Mouse (Mus musculus): ENCODE data around the gene Brpf1. TPM values are rescaled to one million over a fixed set of nuclear protein-coding genes. Genes with fewer than 3 reads are reported as not detected.

Gene Brpf1
- polyA plus RNA-seq, 1 experiment from 2014 or later = 22.8 TPM

DNA sequence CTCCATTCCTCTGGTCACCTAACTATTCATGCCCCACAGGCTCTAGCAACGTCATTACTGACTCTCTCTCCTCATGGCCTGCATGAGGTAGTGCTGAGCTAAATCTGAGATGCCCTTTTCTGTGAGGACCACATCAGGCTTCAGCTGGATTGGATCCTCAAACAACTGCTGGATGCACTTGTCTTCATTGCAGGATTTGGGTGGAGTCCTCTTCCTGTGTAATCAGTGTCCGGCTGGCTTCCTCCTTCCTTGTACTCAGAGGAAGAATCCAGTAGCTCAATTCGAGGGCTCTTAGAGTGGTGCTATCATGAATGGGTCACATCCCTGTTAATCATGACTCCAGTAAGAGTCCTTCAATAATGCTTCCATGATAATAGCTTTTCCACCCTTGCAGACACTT, 46.8 kb downstream of the Brpf1 start:
- Histone ChIP-seq H3K9ac (replicated peaks; ENCODE audit: low read length) (no peak overlapping the region), H3K27me3 (ENCODE audit: control insufficient read depth, insufficient read depth, low read length) (no peaks in the 10 kb centered on the region), H3K4me1 (ENCODE audit: control insufficient read depth, insufficient read depth, low read length) (no peaks in the 10 kb centered on the region), H3K4me2 (ENCODE audit: low read length) (no peak overlapping the region), H3K27ac (replicated peaks; ENCODE audit: low read depth, low read length) (no peak overlapping the region), H3K9me3 (ENCODE audit: control insufficient read depth, low read length) (no peaks in the 10 kb centered on the region), H3K36me3 (ENCODE audit: control insufficient read depth, insufficient read depth, low read length) (no peaks in the 10 kb centered on the region), H3K4me3 (replicated peaks; ENCODE audit: low read depth, low read length) (no peak overlapping the region)
- DNase-seq (no peak), ATAC-seq (ENCODE audit: low FRiP score, low TSS enrichment) (no peak)
- 77% methylated on average over 3 of the region's 3 CpGs for WGBS

DNA sequence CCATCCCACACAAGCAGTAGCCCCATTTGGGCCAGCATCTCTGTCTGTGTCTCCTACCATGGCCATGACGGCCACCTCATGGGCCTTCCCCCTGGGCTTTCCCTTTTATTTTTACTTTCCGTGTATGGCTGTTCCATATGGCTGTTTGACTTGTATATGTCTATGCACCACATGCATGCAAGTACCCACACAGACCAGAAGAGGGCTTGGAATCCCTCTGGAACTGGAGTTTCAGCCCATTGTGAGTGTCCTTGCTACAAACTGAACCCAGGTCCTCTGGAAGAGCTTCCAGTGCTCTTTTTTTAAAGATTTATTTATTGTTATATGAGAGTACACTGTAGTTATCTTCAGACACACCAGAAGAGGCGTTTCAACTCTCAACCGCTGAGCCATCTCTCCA, 54.5 kb downstream of the Brpf1 start:
- Histone ChIP-seq H3K4me2 (ENCODE audit: low read length) (no peak overlapping the region), H3K27ac (replicated peaks; ENCODE audit: low read depth, low read length) (no peak overlapping the region), H3K27me3 (ENCODE audit: control insufficient read depth, insufficient read depth, low read length) (no peaks in the 10 kb centered on the region), H3K4me3 (replicated peaks; ENCODE audit: low read depth, low read length) (no peak overlapping the region), H3K9me3 (ENCODE audit: control insufficient read depth, low read length) (no peaks in the 10 kb centered on the region), H3K4me1 (ENCODE audit: control insufficient read depth, insufficient read depth, low read length) (no peaks in the 10 kb centered on the region), H3K36me3 (ENCODE audit: control insufficient read depth, insufficient read depth, low read length) (peaks cover 3% of the 10 kb centered on the region; the same call in 1 of the 2 replicates), H3K9ac (replicated peaks; ENCODE audit: low read length) (no peak overlapping the region)
- no peak for DNase-seq
- 78% methylated on average over 4 of the region's 4 CpGs for WGBS
- no peak for ATAC-seq (ENCODE audit: low FRiP score, low TSS enrichment)

DNA sequence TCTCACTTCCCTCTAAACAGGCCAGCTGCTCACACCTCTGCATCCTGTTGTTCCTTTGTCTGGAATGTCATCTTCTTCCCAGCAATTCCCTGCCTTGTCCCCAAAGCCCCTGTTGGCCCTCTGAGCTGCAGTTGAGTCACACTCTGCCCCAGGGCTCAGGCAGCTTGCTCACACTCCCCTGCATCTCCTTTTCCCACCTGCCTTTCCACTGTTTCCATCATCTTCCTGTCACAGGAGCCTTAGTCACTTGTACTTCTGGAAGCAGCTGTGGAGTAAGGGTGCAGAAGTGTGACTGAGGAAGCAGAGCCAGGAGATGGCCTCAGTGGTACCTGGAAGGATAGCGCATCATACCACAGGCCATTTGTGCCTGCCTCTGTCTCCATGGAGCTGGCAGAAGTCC, 55.3 kb downstream of the Brpf1 start:
- no peak overlapping the region for H3K27ac ChIP-seq (replicated peaks; ENCODE audit: low read depth, low read length)
- no peaks in the 10 kb centered on the region for H3K27me3 ChIP-seq (ENCODE audit: control insufficient read depth, insufficient read depth, low read length)
- ATAC-seq (ENCODE audit: low FRiP score, low TSS enrichment) = no peak
- no peak overlapping the region for H3K4me3 ChIP-seq (replicated peaks; ENCODE audit: low read depth, low read length)
- WGBS = 96% methylated on average over 1 of the region's 1 CpGs
- H3K36me3 ChIP-seq (ENCODE audit: control insufficient read depth, insufficient read depth, low read length) = peaks cover 9% of the 10 kb centered on the region; the same call in 1 of the 2 replicates
- H3K9ac ChIP-seq (replicated peaks; ENCODE audit: low read length) = no peak overlapping the region
- DNase-seq = no peak
- no peaks in the 10 kb centered on the region for H3K9me3 ChIP-seq (ENCODE audit: control insufficient read depth, low read length)
- H3K4me2 ChIP-seq (ENCODE audit: low read length) = no peak overlapping the region
- H3K4me1 ChIP-seq (ENCODE audit: control insufficient read depth, insufficient read depth, low read length) = no peaks in the 10 kb centered on the region

DNA sequence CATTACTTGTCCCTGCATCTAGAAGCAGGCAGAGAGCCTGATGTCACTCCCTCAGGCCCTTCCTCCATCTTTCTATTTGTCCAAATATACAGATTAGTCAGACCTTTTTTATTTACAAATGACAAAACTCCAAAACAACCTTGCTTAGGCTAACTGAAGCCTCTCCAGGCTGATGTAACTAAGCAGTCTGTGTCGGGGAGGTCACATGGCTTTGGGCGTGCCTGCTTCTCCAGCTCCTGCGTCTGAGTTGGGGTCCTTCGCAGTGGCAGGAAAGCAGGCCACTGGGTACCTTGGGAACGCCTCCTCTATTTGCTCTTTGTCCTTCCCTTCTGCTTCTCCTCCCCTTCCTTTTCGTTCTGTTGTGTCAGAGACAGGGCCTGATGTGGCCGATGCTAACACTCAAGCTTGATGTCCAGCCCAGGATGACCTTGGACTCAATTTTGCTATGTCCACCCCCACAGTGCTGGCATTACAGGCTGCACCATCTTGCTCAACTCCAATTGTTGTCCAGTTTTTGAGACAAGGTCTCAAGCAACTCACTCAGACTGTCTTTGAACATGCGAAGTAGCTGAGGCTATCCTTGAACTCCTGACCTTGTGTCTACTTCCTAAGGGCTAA, 57.7 kb downstream of the Brpf1 start:
- 65% methylated on average over 8 of the region's 8 CpGs for WGBS
- ATAC-seq (ENCODE audit: low FRiP score, low TSS enrichment) = no peak

DNA sequence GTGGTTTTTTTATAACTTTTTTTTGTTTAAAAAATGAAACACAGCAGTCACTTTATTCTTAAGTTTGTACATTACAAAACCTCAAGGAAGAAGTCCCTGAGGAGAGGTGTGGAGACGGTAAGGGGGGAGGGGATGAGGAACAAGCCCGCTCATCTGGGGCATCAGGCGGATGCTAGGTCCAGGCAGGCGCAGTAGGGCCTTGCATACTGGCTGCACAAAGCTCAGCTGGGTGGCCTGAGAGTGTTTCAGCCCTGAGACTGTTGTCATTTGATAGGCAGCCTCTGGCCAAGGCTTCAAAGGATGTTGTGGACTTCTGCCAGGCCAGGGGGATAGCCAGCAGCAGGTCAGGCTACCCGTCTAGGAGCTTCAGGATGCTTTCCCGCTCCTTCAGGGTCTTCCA, 59.7 kb downstream of the Brpf1 start:
- no peak overlapping the region for H3K27ac ChIP-seq (replicated peaks; ENCODE audit: low read depth, low read length)
- H3K9me3 ChIP-seq (ENCODE audit: control insufficient read depth, low read length) = no peaks in the 10 kb centered on the region
- peaks cover 48% of the 10 kb centered on the region for H3K36me3 ChIP-seq (ENCODE audit: control insufficient read depth, insufficient read depth, low read length)
- no peaks in the 10 kb centered on the region for H3K27me3 ChIP-seq (ENCODE audit: control insufficient read depth, insufficient read depth, low read length)
- H3K9ac ChIP-seq (replicated peaks; ENCODE audit: low read length) = no peak overlapping the region
- H3K4me3 ChIP-seq (replicated peaks; ENCODE audit: low read depth, low read length) = no peak overlapping the region
- 90% methylated on average over 6 of the region's 6 CpGs for WGBS
- H3K4me2 ChIP-seq (ENCODE audit: low read length) = no peak overlapping the region
- ATAC-seq (ENCODE audit: low FRiP score, low TSS enrichment) (no peak), DNase-seq (no peak)
- H3K4me1 ChIP-seq (ENCODE audit: control insufficient read depth, insufficient read depth, low read length) = no peaks in the 10 kb centered on the region

More for the DNA sequence above, 57.7 kb downstream of the Brpf1 start:
- no peak overlapping the region for H3K27ac ChIP-seq (replicated peaks; ENCODE audit: low read depth, low read length)
- H3K4me1 ChIP-seq (ENCODE audit: control insufficient read depth, insufficient read depth, low read length) = no peaks in the 10 kb centered on the region
- H3K9me3 ChIP-seq (ENCODE audit: control insufficient read depth, low read length) = no peaks in the 10 kb centered on the region
- H3K9ac ChIP-seq (replicated peaks; ENCODE audit: low read length) = no peak overlapping the region
- no peak overlapping the region for H3K4me3 ChIP-seq (replicated peaks; ENCODE audit: low read depth, low read length)
- no peak for DNase-seq
- H3K4me2 ChIP-seq (ENCODE audit: low read length) = no peak overlapping the region
- H3K36me3 ChIP-seq (ENCODE audit: control insufficient read depth, insufficient read depth, low read length) = peaks cover 28% of the 10 kb centered on the region
- H3K27me3 ChIP-seq (ENCODE audit: control insufficient read depth, insufficient read depth, low read length) = no peaks in the 10 kb centered on the region

DNA sequence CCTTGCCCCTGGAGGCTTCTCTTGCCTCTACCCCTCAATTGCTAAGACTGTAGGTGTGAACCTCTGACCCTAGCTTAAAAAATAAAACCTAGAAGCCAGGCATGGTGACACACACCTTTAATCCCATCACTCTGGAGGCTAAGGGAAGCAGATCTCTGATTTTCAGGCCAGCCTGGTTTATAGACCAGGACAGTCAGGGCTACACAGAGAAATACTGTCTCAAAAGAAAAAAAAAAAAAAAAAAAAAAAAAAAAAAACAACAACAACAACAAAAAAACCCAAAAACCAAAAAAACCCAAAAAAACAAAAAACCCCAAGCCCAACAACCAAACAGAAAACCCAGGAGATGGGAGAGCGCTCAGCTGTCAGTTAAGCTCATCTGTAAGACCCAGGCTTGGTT, 60.6 kb downstream of the Brpf1 start:
- no peak overlapping the region for H3K4me3 ChIP-seq (replicated peaks; ENCODE audit: low read depth, low read length)
- H3K9ac ChIP-seq (replicated peaks; ENCODE audit: low read length) = no peak overlapping the region
- WGBS = 92% methylated on average over 1 of the region's 1 CpGs
- H3K36me3 ChIP-seq (ENCODE audit: control insufficient read depth, insufficient read depth, low read length) = peaks cover 56% of the 10 kb centered on the region
- ATAC-seq (ENCODE audit: low FRiP score, low TSS enrichment) = no peak
- no peaks in the 10 kb centered on the region for H3K27me3 ChIP-seq (ENCODE audit: control insufficient read depth, insufficient read depth, low read length)
- H3K9me3 ChIP-seq (ENCODE audit: control insufficient read depth, low read length) = no peaks in the 10 kb centered on the region
- no peaks in the 10 kb centered on the region for H3K4me1 ChIP-seq (ENCODE audit: control insufficient read depth, insufficient read depth, low read length)
- no peak overlapping the region for H3K4me2 ChIP-seq (ENCODE audit: low read length)
- no peak overlapping the region for H3K27ac ChIP-seq (replicated peaks; ENCODE audit: low read depth, low read length)
- DNase-seq = no peak

DNA sequence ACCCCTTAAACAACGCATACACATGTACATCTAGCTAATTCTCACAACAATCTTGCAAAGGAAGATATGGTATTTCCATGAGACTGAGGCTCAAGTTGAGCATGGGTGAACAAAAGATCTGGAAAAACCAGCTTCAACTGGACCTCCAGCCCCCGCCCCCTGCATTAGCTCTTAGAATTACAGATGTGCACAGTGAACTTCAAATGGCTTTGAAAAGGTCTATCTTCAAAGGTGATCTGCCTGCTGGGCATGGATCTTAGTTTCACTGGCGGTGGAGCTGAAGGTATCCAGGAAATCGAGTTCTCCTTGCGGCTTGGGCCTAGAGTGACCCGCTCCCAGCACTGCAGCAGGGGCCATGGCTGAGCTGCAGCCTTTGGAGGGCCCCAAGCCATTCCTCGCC, 61.2 kb downstream of the Brpf1 start:
- H3K36me3 ChIP-seq (ENCODE audit: control insufficient read depth, insufficient read depth, low read length) = peaks cover 62% of the 10 kb centered on the region
- WGBS = 89% methylated on average over 7 of the region's 7 CpGs

DNA sequence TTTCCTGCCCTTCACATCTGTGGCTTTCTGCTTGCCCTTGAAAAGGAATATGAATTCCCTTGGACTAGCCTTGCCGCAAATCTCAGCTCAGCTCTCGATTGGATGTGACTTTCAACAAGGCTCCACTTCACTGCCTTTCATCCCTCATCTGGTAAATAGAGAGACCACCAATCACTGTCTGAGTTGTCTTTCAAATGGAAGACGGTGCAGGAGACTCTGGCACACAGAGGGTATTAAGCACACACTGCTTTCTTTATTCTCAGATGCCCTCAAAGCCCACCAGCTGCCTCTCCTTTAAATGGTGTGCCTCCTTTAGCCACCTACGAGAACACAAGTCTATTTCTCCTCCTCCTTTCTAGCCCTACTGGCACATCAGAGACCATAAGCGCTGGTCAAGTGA, 61.6 kb downstream of the Brpf1 start:
- no peak for DNase-seq
- 77% methylated on average over 5 of the region's 5 CpGs for WGBS
- no peaks in the 10 kb centered on the region for H3K27me3 ChIP-seq (ENCODE audit: control insufficient read depth, insufficient read depth, low read length)
- ATAC-seq (ENCODE audit: low FRiP score, low TSS enrichment) = no peak
- H3K36me3 ChIP-seq (ENCODE audit: control insufficient read depth, insufficient read depth, low read length) = peaks cover 66% of the 10 kb centered on the region
- H3K4me3 ChIP-seq (replicated peaks; ENCODE audit: low read depth, low read length) = no peak overlapping the region
- H3K9me3 ChIP-seq (ENCODE audit: control insufficient read depth, low read length) = no peaks in the 10 kb centered on the region
- no peak overlapping the region for H3K9ac ChIP-seq (replicated peaks; ENCODE audit: low read length)
- no peak overlapping the region for H3K4me2 ChIP-seq (ENCODE audit: low read length)
- H3K4me1 ChIP-seq (ENCODE audit: control insufficient read depth, insufficient read depth, low read length) = no peaks in the 10 kb centered on the region
- no peak overlapping the region for H3K27ac ChIP-seq (replicated peaks; ENCODE audit: low read depth, low read length)

More for the DNA sequence above, 61.2 kb downstream of the Brpf1 start:
- ATAC-seq (ENCODE audit: low FRiP score, low TSS enrichment) (no peak), DNase-seq (no peak)
- Histone ChIP-seq H3K4me2 (ENCODE audit: low read length) (no peak overlapping the region), H3K9ac (replicated peaks; ENCODE audit: low read length) (no peak overlapping the region), H3K27me3 (ENCODE audit: control insufficient read depth, insufficient read depth, low read length) (no peaks in the 10 kb centered on the region), H3K4me3 (replicated peaks; ENCODE audit: low read depth, low read length) (no peak overlapping the region), H3K4me1 (ENCODE audit: control insufficient read depth, insufficient read depth, low read length) (no peaks in the 10 kb centered on the region), H3K27ac (replicated peaks; ENCODE audit: low read depth, low read length) (no peak overlapping the region), H3K9me3 (ENCODE audit: control insufficient read depth, low read length) (no peaks in the 10 kb centered on the region)

DNA sequence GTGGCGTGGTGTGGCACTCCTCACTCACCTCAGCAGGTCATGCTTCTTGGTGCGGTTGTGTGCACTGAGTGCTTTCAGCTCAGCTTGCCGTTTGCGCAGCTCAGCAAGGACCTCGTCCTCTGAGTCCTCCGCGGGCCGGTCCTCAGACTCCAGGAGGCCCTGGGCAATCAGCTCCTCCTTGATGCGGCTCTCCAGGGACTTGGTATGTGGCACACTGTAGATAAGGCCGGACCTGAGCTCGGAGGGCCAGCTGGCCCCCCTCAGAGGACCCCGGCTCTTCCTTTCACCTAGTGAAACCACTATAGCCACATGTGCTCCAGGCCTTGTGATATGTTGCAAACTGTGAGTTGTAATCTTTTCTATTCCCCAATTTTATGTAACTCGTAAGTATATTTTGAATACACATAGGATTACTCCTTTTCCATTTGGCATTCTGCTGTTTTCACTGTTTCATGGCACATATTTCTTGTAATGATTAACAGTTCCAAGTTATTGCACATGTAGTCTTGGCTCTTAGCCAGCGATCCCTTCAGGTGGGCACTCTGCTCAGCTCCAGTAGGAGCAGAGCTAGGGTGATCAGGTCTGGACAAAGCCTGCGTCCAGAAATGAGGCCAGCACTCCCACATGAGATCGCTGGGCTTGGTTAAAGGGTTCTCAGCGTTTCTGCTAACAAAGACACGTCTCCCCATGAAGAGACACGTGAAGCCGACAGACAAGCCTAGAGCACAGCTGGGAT, 63.4 kb downstream of the Brpf1 start:
- no peak overlapping the region for H3K4me3 ChIP-seq (replicated peaks; ENCODE audit: low read depth, low read length)
- H3K9me3 ChIP-seq (ENCODE audit: control insufficient read depth, low read length) = no peaks in the 10 kb centered on the region
- 95% methylated on average over 20 of the region's 20 CpGs for WGBS
- no peaks in the 10 kb centered on the region for H3K27me3 ChIP-seq (ENCODE audit: control insufficient read depth, insufficient read depth, low read length)
- H3K36me3 ChIP-seq (ENCODE audit: control insufficient read depth, insufficient read depth, low read length) = peaks cover 84% of the 10 kb centered on the region
- H3K27ac ChIP-seq (replicated peaks; ENCODE audit: low read depth, low read length) = no peak overlapping the region
- DNase-seq = no peak
- no peak for ATAC-seq (ENCODE audit: low FRiP score, low TSS enrichment)
- H3K4me1 ChIP-seq (ENCODE audit: control insufficient read depth, insufficient read depth, low read length) = no peaks in the 10 kb centered on the region
- no peak overlapping the region for H3K9ac ChIP-seq (replicated peaks; ENCODE audit: low read length)
- H3K4me2 ChIP-seq (ENCODE audit: low read length) = no peak overlapping the region
